22 mouse cellular contexts compared by ENCODE assay signal in genomic region chr4:67553511-67553910, GRCm38 (mm10).
DNase-seq lines count a peak whose midpoint lies in the region; ATAC-seq and TF ChIP-seq lines count a peak whose summit lies in the region.
"Had no signal": no experiment of that assay in that cellular context is flagged by ENCODE, and none has a peak within 500 bp of the region (broad histone marks: within the 10 kb centered on the region; RNA-seq: fewer than 3 reads in every experiment).

No protein-coding gene starts in this region.

- no peak overlapping the region for H3K27ac ChIP-seq in forebrain, embryonic 11.5 days (ENCODE audit: low read depth, low read length)
- no peak overlapping the region for H3K27ac ChIP-seq in forebrain, embryonic 13.5 days
- H3K27ac ChIP-seq in heart, embryonic 10.5 days: no peak overlapping the region
- no peak overlapping the region for H3K27ac ChIP-seq in stomach, embryonic 14.5 days (ENCODE audit: low read length)
- H3K27ac ChIP-seq in stomach, postnatal 0 days (replicated peaks): no peak overlapping the region

- no peak overlapping the region for H3K9ac ChIP-seq in forebrain, embryonic 11.5 days (ENCODE audit: low read length)
- no peak overlapping the region for H3K9ac ChIP-seq in forebrain, embryonic 13.5 days
- no peak overlapping the region for H3K9ac ChIP-seq in stomach, embryonic 14.5 days (replicated peaks; ENCODE audit: low read depth, low read length)
- no peak overlapping the region for H3K9ac ChIP-seq in stomach, postnatal 0 days (ENCODE audit: low read length)

- WGBS in forebrain, embryonic 11.5 days: 88% methylated on average over 3 of the region's 3 CpGs
- 84% methylated on average over 3 of the region's 3 CpGs for WGBS in forebrain, embryonic 13.5 days
- WGBS in heart, embryonic 10.5 days: 75% methylated on average over 3 of the region's 3 CpGs
- 70% methylated on average over 3 of the region's 3 CpGs for WGBS in stomach, embryonic 14.5 days
- WGBS in stomach, postnatal 0 days: 79% methylated on average over 3 of the region's 3 CpGs

- 0 out of 2 replicates have a peak, but pooled peaks have one; percentile 18 for ATAC-seq in forebrain, embryonic 11.5 days (replicated peaks; ENCODE audit: low FRiP score)
- no peak for ATAC-seq in forebrain, embryonic 13.5 days
- 0 out of 2 replicates have a peak, but pooled peaks have one; percentile 23 for ATAC-seq in stomach, embryonic 14.5 days (ENCODE audit: insufficient number of reproducible peaks, insufficient read depth, low FRiP score, low read depth)
- ATAC-seq in stomach, postnatal 0 days (ENCODE audit: low FRiP score, low TSS enrichment): no peak
- ATAC-seq: activated CD4-positive, CD25-positive, alpha-beta regulatory T cell, adult 4 months; CD4-positive, CD25-positive, alpha-beta regulatory T cell, adult 4 months; Patski had no signal

- no peak overlapping the region for H3K4me2 ChIP-seq in forebrain, embryonic 11.5 days (ENCODE audit: low read depth, low read length, severe bottlenecking)
- H3K4me2 ChIP-seq in forebrain, embryonic 13.5 days: no peak overlapping the region
- no peak overlapping the region for H3K4me2 ChIP-seq in stomach, embryonic 14.5 days (replicated peaks; ENCODE audit: low read depth, low read length)
- H3K4me2 ChIP-seq in stomach, postnatal 0 days (replicated peaks; ENCODE audit: low read depth): no peak overlapping the region

- no peaks in the 10 kb centered on the region for H3K9me3 ChIP-seq in forebrain, embryonic 11.5 days (ENCODE audit: control insufficient read depth, low read length)
- H3K9me3 ChIP-seq in forebrain, embryonic 13.5 days (replicated peaks): no peaks in the 10 kb centered on the region
- no peaks in the 10 kb centered on the region for H3K9me3 ChIP-seq in heart, embryonic 10.5 days
- H3K9me3 ChIP-seq in stomach, embryonic 14.5 days (ENCODE audit: control insufficient read depth, low read depth, low read length): no peaks in the 10 kb centered on the region
- no peaks in the 10 kb centered on the region for H3K9me3 ChIP-seq in stomach, postnatal 0 days (ENCODE audit: control insufficient read depth, low read length)
- H3K9me3 ChIP-seq: G1E had no signal

- no peaks in the 10 kb centered on the region for H3K27me3 ChIP-seq in forebrain, embryonic 11.5 days (ENCODE audit: control insufficient read depth, insufficient read depth, low read length)
- no peaks in the 10 kb centered on the region for H3K27me3 ChIP-seq in forebrain, embryonic 13.5 days
- no peaks in the 10 kb centered on the region for H3K27me3 ChIP-seq in heart, embryonic 10.5 days (ENCODE audit: insufficient read depth, poor library complexity, severe bottlenecking)
- no peaks in the 10 kb centered on the region for H3K27me3 ChIP-seq in stomach, embryonic 14.5 days (ENCODE audit: control insufficient read depth, insufficient read depth, low read length)
- H3K27me3 ChIP-seq in stomach, postnatal 0 days (ENCODE audit: control insufficient read depth, insufficient read depth, low read length): no peaks in the 10 kb centered on the region
- H3K27me3 ChIP-seq: CH12.LX, Patski had no signal

- TF ChIP-seq EP300 in stomach, postnatal 0 days (optimal IDR thresholded peaks at IDR 0.05): no peak

- H3K4me1 ChIP-seq in forebrain, embryonic 11.5 days (replicated peaks; ENCODE audit: control insufficient read depth, insufficient read depth, low read length): no peaks in the 10 kb centered on the region
- no peaks in the 10 kb centered on the region for H3K4me1 ChIP-seq in forebrain, embryonic 13.5 days
- H3K4me1 ChIP-seq in heart, embryonic 10.5 days: no peaks in the 10 kb centered on the region
- H3K4me1 ChIP-seq in stomach, embryonic 14.5 days (ENCODE audit: control insufficient read depth, insufficient read depth, low read length): no peaks in the 10 kb centered on the region
- no peaks in the 10 kb centered on the region for H3K4me1 ChIP-seq in stomach, postnatal 0 days (replicated peaks; ENCODE audit: control insufficient read depth, insufficient read depth)

- TF ChIP-seq CTCF in stomach, postnatal 0 days (IDR thresholded peaks at IDR 0.05; ENCODE audit: low read depth): no peak

- intact Hi-C loops in heart, postnatal 36 days (cut with DNase I): no loop called here

- H3K4me3 ChIP-seq in forebrain, embryonic 11.5 days (ENCODE audit: low read depth, low read length): no peak overlapping the region
- H3K4me3 ChIP-seq in forebrain, embryonic 13.5 days: no peak overlapping the region
- no peak overlapping the region for H3K4me3 ChIP-seq in heart, embryonic 10.5 days
- no peak overlapping the region for H3K4me3 ChIP-seq in stomach, embryonic 14.5 days (ENCODE audit: low read depth, low read length)
- no peak overlapping the region for H3K4me3 ChIP-seq in stomach, postnatal 0 days (ENCODE audit: low read depth, low read length)

- H3K36me3 ChIP-seq in forebrain, embryonic 11.5 days (ENCODE audit: control insufficient read depth, insufficient read depth, low read length): no peaks in the 10 kb centered on the region
- no peaks in the 10 kb centered on the region for H3K36me3 ChIP-seq in forebrain, embryonic 13.5 days (ENCODE audit: poor library complexity, severe bottlenecking)
- no peaks in the 10 kb centered on the region for H3K36me3 ChIP-seq in heart, embryonic 10.5 days
- H3K36me3 ChIP-seq in stomach, embryonic 14.5 days (ENCODE audit: control insufficient read depth, insufficient read depth, low read length): no peaks in the 10 kb centered on the region
- H3K36me3 ChIP-seq in stomach, postnatal 0 days (ENCODE audit: control insufficient read depth, insufficient read depth, low read length): no peaks in the 10 kb centered on the region
- H3K36me3 ChIP-seq: G1E had no signal

- DNase-seq in forebrain, embryonic 11.5 days (ENCODE audit: low spot score): no peak
- peak; percentile 76 for DNase-seq in heart, adult 11 months
- DNase-seq in heart, postnatal 36 days: no peak
- peak; percentile 74 for DNase-seq in heart, embryonic 10.5 days (ENCODE audit: low spot score)
- no peak for DNase-seq in heart, adult 8-10 months (ENCODE audit: low spot score)
- no peak for DNase-seq in stomach, postnatal 0 days (ENCODE audit: low spot score)
- DNase-seq: adrenal gland, adult 2 months; adrenal gland, adult 8-10 months; adrenal gland, postnatal 10 days; adrenal gland, postnatal 14 days; adrenal gland, postnatal 25 days; adrenal gland, postnatal 36 days; B cell, adult 2 months; cerebellum, adult 11 months; cerebellum, adult 11-12 months had no signal

Comparison
In these comparisons a context has a peak if more than half of its experiments do, and no peak if none do; other contexts are left out.
1. ATAC-seq: peak in forebrain, embryonic 11.5 days (single experiment) and stomach, embryonic 14.5 days (single experiment); none in forebrain, embryonic 13.5 days (single experiment) and stomach, postnatal 0 days (single experiment).
2. DNase-seq: peak in heart, adult 11 months (single experiment) and heart, embryonic 10.5 days (single experiment); none in forebrain, embryonic 11.5 days (single experiment), heart, postnatal 36 days (0 of 2), heart, adult 8-10 months (single experiment) and stomach, postnatal 0 days (single experiment).